Mouse (Mus musculus) midbrain, embryonic 16.5 days (tissue): ENCODE measurements around the gene Ntf3. TPM values are rescaled to one million over a fixed set of nuclear protein-coding genes. Genes with fewer than 3 reads are reported as not detected.

ENCODE experiments used
- ATAC-seq: fragments of 200-750 bp; cut with Nextera tagmentation; 2 replicates; pipeline ENCODE4 v1.8.0; 2017; ENCODE audit warnings: moderate TSS enrichment
- H3K27ac ChIP-seq: fragments of 300-500 bp; sonication (generic); 2 replicates; pipeline ENCODE4 v1.5.1; 2014; ENCODE audit warnings: mild to moderate bottlenecking, low read length, mixed read lengths
- H3K27me3 ChIP-seq: fragments of 300-500 bp; sonication (generic); 2 replicates; pipeline ENCODE4 v1.6.1; 2014; ENCODE audit warnings: low read depth, low read length, mixed read lengths; ENCODE audit not compliant: control insufficient read depth, insufficient read depth
- H3K36me3 ChIP-seq: fragments of 300-500 bp; sonication (generic); 2 replicates; pipeline ENCODE4 v1.6.1; 2014; ENCODE audit warnings: mild to moderate bottlenecking, low read length, moderate library complexity, mixed read lengths; ENCODE audit not compliant: control insufficient read depth, insufficient read depth
- H3K4me1 ChIP-seq: fragments of 300-500 bp; sonication (generic); 2 replicates; pipeline ENCODE4 v1.6.1; 2014; ENCODE audit warnings: mild to moderate bottlenecking, low read length, mixed read lengths; ENCODE audit not compliant: control insufficient read depth, insufficient read depth
- H3K4me2 ChIP-seq: fragments of 300-500 bp; sonication (generic); 2 replicates; pipeline ENCODE4 v1.6.1; 2014; ENCODE audit warnings: mild to moderate bottlenecking, low read length, mixed read lengths
- H3K4me3 ChIP-seq: fragments of 300-500 bp; sonication (generic); 2 replicates; pipeline ENCODE4 v1.5.1; 2014; ENCODE audit warnings: low read depth, mild to moderate bottlenecking, low read length, moderate library complexity, mixed read lengths
- H3K9ac ChIP-seq: fragments of 300-500 bp; sonication (generic); 2 replicates; pipeline ENCODE4 v1.6.1; 2014; ENCODE audit warnings: low read depth, low read length, mixed read lengths
- H3K9me3 ChIP-seq: fragments of 300-500 bp; sonication (generic); replicated peaks from 2 replicates; pipeline ENCODE4 v1.6.1; 2014; ENCODE audit warnings: mild to moderate bottlenecking, low read length, mixed read lengths; ENCODE audit not compliant: control insufficient read depth, poor library complexity, severe bottlenecking
- WGBS: fragments of 180-500 bp; shearing (Covaris S2); extraction: QIAGEN DNeasy Blood & Tissue Kit; methylation state at CpG from one replicate; pipeline ENCODE4 v1.1.7; 2014; 5-methylcytosine and 5-hydroxymethylcytosine counted together
- polyA plus RNA-seq: library from polyadenylated mRNA; unstranded; fragments of >200 nt; fragmentation: Nextera tagmentation; extraction: Ambion mirVana; gene quantifications from 2 replicates; pipeline ENCODE4 v1.2.1, GENCODE M21; 2015

Ntf3 gene
- polyA plus RNA-seq, 1 experiment from 2014 or later = 1.8 TPM

GRCm38 (mm10) chr6:126086321-126086950, 80.3 kb downstream of the Ntf3 start:
- H3K4me1 ChIP-seq = no peaks in the 10 kb centered on the region
- ATAC-seq = no peak
- no peak overlapping the region for H3K27ac ChIP-seq
- H3K9me3 ChIP-seq = no peaks in the 10 kb centered on the region
- no peak overlapping the region for H3K4me2 ChIP-seq
- no peak overlapping the region for H3K4me3 ChIP-seq
- WGBS = 73% methylated on average over 3 of the region's 3 CpGs
- no peaks in the 10 kb centered on the region for H3K36me3 ChIP-seq
- H3K27me3 ChIP-seq = no peaks in the 10 kb centered on the region
- no peak overlapping the region for H3K9ac ChIP-seq

DNA sequence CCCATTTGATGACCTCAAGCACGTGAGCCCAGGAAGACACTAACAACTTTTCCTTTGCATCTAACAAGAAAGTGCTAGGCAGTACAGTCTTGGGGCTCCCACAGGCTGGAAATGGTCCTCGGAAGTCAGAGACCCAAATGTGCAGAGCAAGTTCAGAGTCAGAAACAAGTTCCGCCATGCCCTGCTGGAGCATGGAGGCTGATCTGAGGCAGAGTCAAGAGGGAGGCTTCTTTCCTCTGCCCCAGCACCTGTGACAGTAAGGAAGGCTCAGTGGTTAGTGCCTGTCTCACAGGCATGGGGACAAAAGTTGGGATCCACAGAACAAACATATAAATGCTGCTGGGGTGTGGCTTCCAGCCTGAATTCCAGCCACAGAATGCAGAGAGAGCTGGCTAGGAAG, 86.2 kb downstream of the Ntf3 start:
- Histone ChIP-seq H3K9me3 (no peaks in the 10 kb centered on the region), H3K9ac (no peak overlapping the region), H3K36me3 (no peaks in the 10 kb centered on the region), H3K27me3 (no peaks in the 10 kb centered on the region), H3K4me3 (no peak overlapping the region), H3K4me2 (no peak overlapping the region), H3K27ac (no peak overlapping the region), H3K4me1 (no peaks in the 10 kb centered on the region)
- WGBS = 81% methylated on average over 3 of the region's 3 CpGs
- no peak for ATAC-seq

DNA sequence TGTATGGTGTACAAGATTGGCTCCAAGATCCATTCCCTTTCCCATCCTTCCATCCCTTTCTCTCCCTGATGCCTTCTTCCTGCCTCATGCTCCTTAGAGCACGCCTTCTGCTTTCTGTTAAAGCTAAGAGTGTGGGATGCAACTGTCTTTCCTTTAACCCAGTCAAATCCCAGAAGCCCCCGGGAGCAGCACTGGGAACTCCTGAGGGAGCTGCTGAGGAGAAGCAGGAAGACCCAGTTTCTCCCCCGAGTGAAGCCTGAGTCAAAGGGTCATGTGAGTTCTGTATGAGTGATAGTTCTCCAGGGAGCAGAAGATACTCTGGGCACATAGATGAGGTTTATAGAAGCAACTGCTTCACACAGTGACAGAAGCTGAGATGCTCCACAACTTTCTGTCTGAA, 109.0 kb downstream of the Ntf3 start:
- no peak overlapping the region for H3K4me2 ChIP-seq
- no peaks in the 10 kb centered on the region for H3K27me3 ChIP-seq
- H3K36me3 ChIP-seq = no peaks in the 10 kb centered on the region
- H3K4me1 ChIP-seq = no peaks in the 10 kb centered on the region
- H3K9ac ChIP-seq = no peak overlapping the region
- H3K9me3 ChIP-seq = no peaks in the 10 kb centered on the region
- 87% methylated on average over 3 of the region's 3 CpGs for WGBS
- no peak for ATAC-seq
- H3K4me3 ChIP-seq = no peak overlapping the region
- H3K27ac ChIP-seq = no peak overlapping the region

- no peaks in the 10 kb centered on the region for H3K36me3 ChIP-seq
- H3K4me3 ChIP-seq = no peak overlapping the region
- H3K27me3 ChIP-seq = no peaks in the 10 kb centered on the region
- 92% methylated on average over 5 of the region's 5 CpGs for WGBS
- no peaks in the 10 kb centered on the region for H3K4me1 ChIP-seq
- no peak overlapping the region for H3K9ac ChIP-seq
- H3K9me3 ChIP-seq = no peaks in the 10 kb centered on the region
- H3K4me2 ChIP-seq = no peak overlapping the region
- H3K27ac ChIP-seq = no peak overlapping the region
- ATAC-seq = no peak
These were observed 113.6 kb downstream of the Ntf3 start for GRCm38 (mm10) chr6:126053136-126053535.
